ENCODE assay signal across 27 mouse cellular contexts in the genomic region with DNA sequence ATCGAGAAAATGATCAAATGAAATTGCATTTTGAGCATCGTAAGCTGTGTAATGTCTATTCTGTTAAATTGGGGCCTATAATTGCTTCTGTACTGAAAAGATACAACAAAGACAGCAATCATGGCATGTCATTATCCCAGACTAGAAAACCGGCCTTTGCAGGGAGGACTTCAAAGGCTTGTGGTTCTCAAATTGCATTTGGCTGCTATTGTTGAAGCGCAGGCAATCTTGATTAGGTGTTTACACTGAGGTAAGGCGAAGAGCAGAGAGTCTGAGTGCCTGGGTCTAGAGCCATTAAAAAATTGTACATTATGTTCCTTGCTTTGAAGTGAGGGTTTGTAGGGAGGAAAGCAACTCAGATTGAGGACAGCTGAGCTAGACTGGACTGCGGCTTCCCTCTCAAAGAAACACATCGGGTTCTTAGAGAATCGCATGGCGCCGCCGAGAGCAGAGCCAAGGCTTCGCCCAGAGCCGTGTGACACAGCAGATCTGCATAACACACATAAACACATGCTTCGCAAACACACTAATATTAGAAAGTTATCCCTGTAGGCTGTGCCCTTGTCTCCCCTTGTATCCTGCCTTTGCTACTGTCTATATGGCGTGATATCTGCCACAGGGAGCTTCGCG. TPM values are rescaled to one million over a fixed set of nuclear protein-coding genes. Genes with fewer than 3 reads are reported as not detected.
DNase-seq lines count a peak whose midpoint lies in the region; ATAC-seq lines count a peak whose summit lies in the region.
"Had no signal": no experiment of that assay in that cellular context is flagged by ENCODE, and none has a peak within 500 bp of the region (broad histone marks: within the 10 kb centered on the region; RNA-seq: fewer than 3 reads in every experiment).

No protein-coding gene starts in this region.

- H3K27me3 ChIP-seq in midbrain, embryonic 12.5 days, result no peaks in the 10 kb centered on the region; the same call in 1 of the 2 replicates
- no peaks in the 10 kb centered on the region for H3K27me3 ChIP-seq in midbrain, embryonic 11.5 days (ENCODE audit: control insufficient read depth, insufficient read depth, low read length)
- H3K27me3 ChIP-seq in forebrain, embryonic 10.5 days (ENCODE audit: poor library complexity, severe bottlenecking), result peaks cover 6% of the 10 kb centered on the region; the same call in 1 of the 2 replicates
- no peaks in the 10 kb centered on the region for H3K27me3 ChIP-seq in forebrain, embryonic 14.5 days (replicated peaks; ENCODE audit: control insufficient read depth, insufficient read depth, low read length)
- H3K27me3 ChIP-seq: CH12.LX; heart, embryonic 15.5 days had no signal

- H3K36me3 ChIP-seq in midbrain, embryonic 12.5 days, result no peaks in the 10 kb centered on the region
- H3K36me3 ChIP-seq in midbrain, embryonic 11.5 days (ENCODE audit: control insufficient read depth, insufficient read depth, low read length), result no peaks in the 10 kb centered on the region
- no peaks in the 10 kb centered on the region for H3K36me3 ChIP-seq in forebrain, embryonic 10.5 days (replicated peaks)
- no peaks in the 10 kb centered on the region for H3K36me3 ChIP-seq in forebrain, embryonic 14.5 days (ENCODE audit: control insufficient read depth, insufficient read depth, low read length)
- H3K36me3 ChIP-seq: heart, embryonic 10.5 days; heart, embryonic 15.5 days; hindbrain, embryonic 13.5 days had no signal

- H3K9me3 ChIP-seq in midbrain, embryonic 12.5 days, result no peaks in the 10 kb centered on the region
- H3K9me3 ChIP-seq in midbrain, embryonic 11.5 days (ENCODE audit: control insufficient read depth, low read length), result no peaks in the 10 kb centered on the region
- H3K9me3 ChIP-seq in forebrain, embryonic 10.5 days, result no peaks in the 10 kb centered on the region
- H3K9me3 ChIP-seq in forebrain, embryonic 14.5 days (replicated peaks; ENCODE audit: control insufficient read depth, low read length), result no peaks in the 10 kb centered on the region
- H3K9me3 ChIP-seq: heart, embryonic 10.5 days; heart, embryonic 15.5 days; hindbrain, embryonic 13.5 days had no signal

- no peak for ATAC-seq in midbrain, embryonic 12.5 days (ENCODE audit: low FRiP score, low read depth)
- ATAC-seq in midbrain, embryonic 11.5 days (ENCODE audit: low FRiP score), result no peak
- no peak for ATAC-seq in forebrain, embryonic 14.5 days
- no peak for ATAC-seq in megakaryocyte-erythroid progenitor cell, adult 5-6 weeks (replicated peaks; ENCODE audit: low FRiP score, low TSS enrichment, poor library complexity, severe bottlenecking)
- ATAC-seq: activated CD4-positive, CD25-positive, alpha-beta regulatory T cell, adult 4 months; hindbrain, postnatal 0 days; Patski had no signal

- H3K27ac ChIP-seq in midbrain, embryonic 12.5 days (replicated peaks), result 0 out of 2 replicates have a peak overlapping the region, but pooled peaks have one; percentile 12
- no peak overlapping the region for H3K27ac ChIP-seq in midbrain, embryonic 11.5 days (ENCODE audit: low read depth, low read length)
- H3K27ac ChIP-seq in forebrain, embryonic 10.5 days, result peak overlapping the region; percentile 49; the same call in 1 of the 2 replicates
- no peak overlapping the region for H3K27ac ChIP-seq in forebrain, embryonic 14.5 days (ENCODE audit: low read depth, low read length)
- H3K27ac ChIP-seq: heart, embryonic 10.5 days; heart, embryonic 15.5 days; hindbrain, embryonic 13.5 days; hindbrain, postnatal 0 days had no signal

- H3K4me3 ChIP-seq in midbrain, embryonic 12.5 days, result no peak overlapping the region
- no peak overlapping the region for H3K4me3 ChIP-seq in midbrain, embryonic 11.5 days (ENCODE audit: low read depth, low read length)
- H3K4me3 ChIP-seq in forebrain, embryonic 10.5 days, result no peak overlapping the region
- H3K4me3 ChIP-seq in forebrain, embryonic 14.5 days (ENCODE audit: low read depth, low read length), result no peak overlapping the region
- H3K4me3 ChIP-seq: heart, embryonic 10.5 days; heart, embryonic 15.5 days; hindbrain, embryonic 13.5 days had no signal

- no peak overlapping the region for H3K4me2 ChIP-seq in midbrain, embryonic 12.5 days (replicated peaks)
- no peak overlapping the region for H3K4me2 ChIP-seq in midbrain, embryonic 11.5 days
- no peak overlapping the region for H3K4me2 ChIP-seq in forebrain, embryonic 14.5 days (ENCODE audit: low read length)
- H3K4me2 ChIP-seq: heart, embryonic 15.5 days; hindbrain, embryonic 13.5 days had no signal

- DNase-seq in midbrain, embryonic 11.5 days (ENCODE audit: low spot score, missing footprints), result no peak
- peak; percentile 12 for DNase-seq in brain, adult 2 months (ENCODE audit: low read depth, low spot score)
- no peak for DNase-seq in forebrain, embryonic 10.5 days (ENCODE audit: extremely low spot score, low spot score)
- peak; percentile 65 for DNase-seq in forebrain, embryonic 14.5 days (ENCODE audit: low spot score)
- no peak for DNase-seq in spleen, postnatal 4 days (ENCODE audit: low spot score in 2 of 2)
- no peak for DNase-seq in cerebellum, postnatal 25 days
- DNase-seq: adrenal gland, postnatal 14 days; cerebellum, adult 8-10 months; cerebellum, postnatal 14 days; gastrocnemius, postnatal 36 days; heart, adult 18-20 months; heart, postnatal 14 days; kidney, adult 11 months had no signal

- WGBS in midbrain, embryonic 12.5 days, result 73% methylated on average over 17 of the region's 17 CpGs
- WGBS in midbrain, embryonic 11.5 days, result 82% methylated on average over 17 of the region's 17 CpGs
- 76% methylated on average over 17 of the region's 17 CpGs for WGBS in forebrain, embryonic 10.5 days
- WGBS in forebrain, embryonic 14.5 days, result 32% methylated on average over 17 of the region's 17 CpGs

- H3K4me1 ChIP-seq in midbrain, embryonic 12.5 days, result no peaks in the 10 kb centered on the region; the same call in 1 of the 2 replicates
- no peaks in the 10 kb centered on the region for H3K4me1 ChIP-seq in midbrain, embryonic 11.5 days (ENCODE audit: control insufficient read depth, insufficient read depth, low read length)
- H3K4me1 ChIP-seq in forebrain, embryonic 10.5 days, result peaks cover 13% of the 10 kb centered on the region
- peaks cover 8% of the 10 kb centered on the region; the same call in 1 of the 2 replicates for H3K4me1 ChIP-seq in forebrain, embryonic 14.5 days (ENCODE audit: control insufficient read depth, insufficient read depth, low read length)
- H3K4me1 ChIP-seq: heart, embryonic 15.5 days; hindbrain, embryonic 13.5 days had no signal

- H3K9ac ChIP-seq in midbrain, embryonic 12.5 days (replicated peaks), result no peak overlapping the region
- H3K9ac ChIP-seq in midbrain, embryonic 11.5 days (ENCODE audit: low read length), result no peak overlapping the region
- H3K9ac ChIP-seq in forebrain, embryonic 14.5 days (ENCODE audit: low read length), result no peak overlapping the region
- H3K9ac ChIP-seq: heart, embryonic 15.5 days; hindbrain, embryonic 13.5 days had no signal

RNA-seq across cellular contexts. Expression of gene Jhy, which starts 36.5 kb away (rescaled TPM):
- polyA plus RNA-seq in midbrain, embryonic 12.5 days (2016; fragmentation: Nextera tagmentation; extraction: Ambion mirVana), result 1.5 and 2.7 TPM in 2 replicates
- 2.7 and 3.4 TPM in 2 replicates for polyA plus RNA-seq in midbrain, embryonic 11.5 days (2014; fragmentation: Nextera tagmentation; extraction: Ambion mirVana)
- 0.12 and 0.26 TPM in 2 replicates for polyA plus RNA-seq in forebrain, embryonic 10.5 days (2016; fragmentation: Nextera tagmentation; extraction: Ambion mirVana)
- polyA plus RNA-seq in forebrain, embryonic 14.5 days (2014; fragmentation: Nextera tagmentation; extraction: Ambion mirVana), result 0.42 and 0.99 TPM in 2 replicates
- total RNA-seq in megakaryocyte-erythroid progenitor cell, adult 5-6 weeks (2014; fragmentation: Nextera tagmentation), result not detected in 2 replicates
- total RNA-seq in megakaryocyte-erythroid progenitor cell, adult 5-6 weeks (2017), result not detected in 2 replicates
- total RNA-seq: adrenal gland, adult 18-20 months; adrenal gland, postnatal 14 days; CH12.LX; gastrocnemius, adult 8-10 months; gastrocnemius, postnatal 36 days; heart, adult 18-20 months; heart, postnatal 14 days; hematopoietic stem cell, adult 5-6 weeks had no signal
- polyA plus RNA-seq: activated CD4-positive, CD25-positive, alpha-beta regulatory T cell, adult 4 months; heart, embryonic 15.5 days; Patski had no signal

RNA-seq across cellular contexts. Expression of gene Bsx, which starts 53.5 kb away (rescaled TPM):
- polyA plus RNA-seq in midbrain, embryonic 12.5 days (2016; fragmentation: Nextera tagmentation; extraction: Ambion mirVana), result 1.2 and 3.5 TPM in 2 replicates
- polyA plus RNA-seq in midbrain, embryonic 11.5 days (2014; fragmentation: Nextera tagmentation; extraction: Ambion mirVana), result 0.22 and 0.50 TPM in 2 replicates
- polyA plus RNA-seq in forebrain, embryonic 10.5 days (2016; fragmentation: Nextera tagmentation; extraction: Ambion mirVana), result 0.10 and 0.27 TPM in 2 replicates
- polyA plus RNA-seq in forebrain, embryonic 14.5 days (2014; fragmentation: Nextera tagmentation; extraction: Ambion mirVana), result 1.2 and 1.3 TPM in 2 replicates
- not detected in 2 replicates for total RNA-seq in megakaryocyte-erythroid progenitor cell, adult 5-6 weeks (2014; fragmentation: Nextera tagmentation)
- not detected in 2 replicates for total RNA-seq in megakaryocyte-erythroid progenitor cell, adult 5-6 weeks (2017)
- total RNA-seq: adrenal gland, adult 18-20 months; adrenal gland, postnatal 14 days; CH12.LX; gastrocnemius, adult 8-10 months; gastrocnemius, postnatal 36 days; heart, adult 18-20 months; heart, postnatal 14 days; hematopoietic stem cell, adult 5-6 weeks; hindbrain, postnatal 0 days had no signal
- polyA plus RNA-seq: activated CD4-positive, CD25-positive, alpha-beta regulatory T cell, adult 4 months; embryonic facial prominence, embryonic 14.5 days; heart, embryonic 10.5 days; heart, embryonic 15.5 days; hindbrain, embryonic 13.5 days; hindbrain, postnatal 0 days; intestine, embryonic 14.5 days; Patski had no signal

Comparison
In these comparisons a context has a peak if more than half of its experiments do, and no peak if none do; other contexts are left out.
1. H3K27ac ChIP-seq: peak in midbrain, embryonic 12.5 days (single experiment) and forebrain, embryonic 10.5 days (single experiment); none in midbrain, embryonic 11.5 days (single experiment) and forebrain, embryonic 14.5 days (single experiment).
2. DNase-seq: peak in brain, adult 2 months (single experiment) and forebrain, embryonic 14.5 days (single experiment); none in midbrain, embryonic 11.5 days (single experiment), forebrain, embryonic 10.5 days (single experiment), spleen, postnatal 4 days (0 of 2) and cerebellum, postnatal 25 days (0 of 2).